Mouse (Mus musculus) forebrain, postnatal 0 days (tissue): ENCODE results near the gene Krtap2-4. TPM values are rescaled to one million over a fixed set of nuclear protein-coding genes. Genes with fewer than 3 reads are reported as not detected.
A peak's percentile ranks its signal among the peaks of the same experiment; 100 is the strongest.
"Not testable (repeated sequence)": the region's sequence is repeated elsewhere in the genome, so short reads cannot be mapped to it uniquely, and the experiment has no call there.

ENCODE experiments used
- ATAC-seq: fragments of 200-750 bp; cut with Nextera tagmentation; 2 replicates; pipeline ENCODE4 v1.8.0; 2017; ENCODE audit warnings: mild to moderate bottlenecking, moderate library complexity
- DNase-seq: peaks from one replicate; pipeline ENCODE4 v3.0.0-alpha.2; 2015
- H3K27ac ChIP-seq: fragments of 300-500 bp; sonication (generic); 2 replicates; pipeline ENCODE4 v1.5.1; 2014; ENCODE audit warnings: low read depth, mild to moderate bottlenecking, antibody characterized with exemption, low read length, moderate library complexity, mixed read lengths
- H3K27me3 ChIP-seq: fragments of 300-500 bp; sonication (generic); 2 replicates; pipeline ENCODE4 v1.6.1; 2014; ENCODE audit warnings: mild to moderate bottlenecking, low read length, mixed read lengths; ENCODE audit not compliant: insufficient read depth
- H3K36me3 ChIP-seq: fragments of 300-500 bp; sonication (generic); 2 replicates; pipeline ENCODE4 v1.6.1; 2014; ENCODE audit warnings: mild to moderate bottlenecking, moderate library complexity; ENCODE audit not compliant: insufficient read depth
- H3K4me1 ChIP-seq: fragments of 300-500 bp; sonication (generic); 2 replicates; pipeline ENCODE4 v1.6.1; 2014; ENCODE audit warnings: antibody characterized with exemption; ENCODE audit not compliant: insufficient read depth
- H3K4me2 ChIP-seq: fragments of 300-500 bp; sonication (generic); 2 replicates; pipeline ENCODE4 v1.6.1; 2014; ENCODE audit warnings: low read depth, mild to moderate bottlenecking, moderate library complexity
- H3K4me3 ChIP-seq: fragments of 300-500 bp; sonication (generic); 2 replicates; pipeline ENCODE4 v1.5.1; 2014; ENCODE audit warnings: low read depth, low read length, mixed read lengths
- H3K9ac ChIP-seq: fragments of 300-500 bp; sonication (generic); 2 replicates; pipeline ENCODE4 v1.6.1; 2014; ENCODE audit warnings: mild to moderate bottlenecking
- H3K9me3 ChIP-seq: fragments of 300-500 bp; sonication (generic); 2 replicates; pipeline ENCODE4 v1.6.1; 2016; ENCODE audit warnings: low read length
- CTCF ChIP-seq: sonication (generic); IDR thresholded peaks from 2 replicates; pipeline ENCODE4 v1.5.1; 2016; ENCODE audit warnings: antibody characterized with exemption, control low read depth, low read depth
- WGBS: fragments of 180-500 bp; shearing (Covaris S2); extraction: QIAGEN DNeasy Blood & Tissue Kit; methylation state at CpG from one replicate; pipeline ENCODE4 v1.1.7; 2014; 5-methylcytosine and 5-hydroxymethylcytosine counted together
- polyA plus RNA-seq: library from polyadenylated mRNA; unstranded; fragments of >200 nt; fragmentation: Nextera tagmentation; extraction: Ambion mirVana; gene quantifications from 2 replicates; pipeline ENCODE4 v1.2.1, GENCODE M21; 2015
- total RNA-seq: library from RNA; depleted of rRNA; stranded (reverse); fragments of >200 nt; gene quantifications from 2 replicates; pipeline ENCODE4 v1.2.3, GENCODE M21; 2014

The Krtap2-4 gene
- total and polyA plus RNA-seq, 2 experiments from 2014 or later: not detected

DNA sequence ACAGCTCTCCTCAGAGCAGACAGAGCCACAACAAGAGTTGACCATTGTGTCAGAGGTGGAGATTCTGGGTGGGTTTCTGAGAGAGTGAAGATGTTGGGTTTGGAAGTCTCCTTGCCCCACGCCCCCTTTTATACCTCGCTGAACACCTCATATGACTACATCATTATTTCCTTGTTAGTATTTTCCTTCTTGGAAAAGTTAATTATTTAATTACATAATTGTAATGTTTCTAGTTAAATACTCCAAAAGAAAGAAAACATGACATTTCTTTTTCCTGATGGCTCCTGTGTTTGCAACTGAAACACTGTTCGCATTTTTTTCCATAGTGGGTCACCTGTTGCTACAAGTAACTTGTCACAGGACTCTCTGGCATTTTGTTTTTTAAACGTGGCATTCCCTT, 13.5 kb upstream of the Krtap2-4 start, which contains the start of gene Krtap4-1:
Gene Krtap4-1, minus strand, starts transcription at position 101 of the 400 bp plus-strand sequence.
- no peak for DNase-seq
- no peak within 1 kb of the TSS for H3K4me2 ChIP-seq
- H3K4me1 ChIP-seq: no peaks in the 10 kb centered on the region
- no peak for TF ChIP-seq CTCF
- no peak within 1 kb of the TSS for H3K27ac ChIP-seq
- no peaks in the 10 kb centered on the region for H3K36me3 ChIP-seq
- 83% methylated on average over 4 of the region's 4 CpGs for WGBS
- no peak within 1 kb of the TSS for H3K9ac ChIP-seq
- no peaks in the 10 kb centered on the region for H3K9me3 ChIP-seq
- H3K27me3 ChIP-seq: no peaks in the 10 kb centered on the region
- ATAC-seq: no peak
- no peak within 1 kb of the TSS for H3K4me3 ChIP-seq

DNA sequence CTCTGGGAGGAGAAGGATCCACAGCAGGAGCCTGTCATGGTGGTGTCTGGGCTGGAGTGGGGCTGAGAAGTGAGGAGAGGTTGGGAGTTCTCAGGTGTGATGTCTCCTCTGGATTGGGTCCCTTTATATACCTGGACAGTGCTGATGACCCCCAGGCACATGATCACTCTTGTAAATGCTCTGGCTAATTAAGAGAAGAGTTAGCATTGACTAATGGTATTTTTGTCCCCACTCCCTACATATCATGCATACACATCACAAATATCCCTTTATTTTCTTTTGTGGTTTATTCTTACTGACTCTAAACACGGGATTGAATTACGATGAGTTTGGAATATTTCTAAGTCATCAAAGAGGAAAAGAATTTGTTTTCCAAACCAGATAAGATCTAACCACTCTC, 5.7 kb upstream of the Krtap2-4 start, which contains the start of gene Gm11562:
Gene Gm11562, minus strand, starts transcription at position 101 of the 400 bp plus-strand sequence.
- 87% methylated on average over 2 of the region's 2 CpGs for WGBS
- Histone ChIP-seq H3K9ac (no peak within 1 kb of the TSS), H3K4me1 (no peaks in the 10 kb centered on the region), H3K27me3 (no peaks in the 10 kb centered on the region), H3K4me3 (no peak within 1 kb of the TSS), H3K4me2 (no peak within 1 kb of the TSS), H3K27ac (no peak within 1 kb of the TSS), H3K9me3 (no peaks in the 10 kb centered on the region), H3K36me3 (no peaks in the 10 kb centered on the region)
- ATAC-seq (no peak), DNase-seq (no peak)
- TF ChIP-seq CTCF: no peak

DNA sequence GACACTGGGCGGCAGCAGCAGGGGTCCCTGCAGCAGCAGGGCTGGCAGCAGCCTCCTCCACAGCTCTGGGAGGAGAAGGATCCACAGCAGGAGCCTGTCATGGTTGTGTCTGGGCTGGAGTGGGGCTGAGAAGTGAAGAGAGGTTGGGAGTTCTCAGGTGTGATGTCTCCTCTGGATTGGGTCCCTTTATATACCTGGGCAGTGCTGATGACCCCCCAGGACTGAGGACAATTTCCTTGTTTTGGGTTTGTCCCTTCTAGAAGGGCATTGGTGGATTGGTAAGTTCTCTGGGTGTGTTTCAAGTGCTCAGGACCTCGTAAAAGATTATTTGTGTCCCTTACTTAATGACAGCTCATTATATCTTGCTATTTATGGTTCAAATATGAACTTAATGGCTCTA, 4.6 kb downstream of the Krtap2-4 start, which contains the start of gene Gm11937:
Gene Gm11937, minus strand, starts transcription at position 101 of the 400 bp plus-strand sequence.
- not testable (repeated sequence) for H3K9me3 ChIP-seq, H3K9ac ChIP-seq, ATAC-seq, H3K36me3 ChIP-seq, H3K27me3 ChIP-seq, H3K27ac ChIP-seq, DNase-seq, H3K4me1 ChIP-seq, H3K4me3 ChIP-seq, H3K4me2 ChIP-seq
- WGBS: 74% methylated on average over 1 of the region's 2 CpGs

DNA sequence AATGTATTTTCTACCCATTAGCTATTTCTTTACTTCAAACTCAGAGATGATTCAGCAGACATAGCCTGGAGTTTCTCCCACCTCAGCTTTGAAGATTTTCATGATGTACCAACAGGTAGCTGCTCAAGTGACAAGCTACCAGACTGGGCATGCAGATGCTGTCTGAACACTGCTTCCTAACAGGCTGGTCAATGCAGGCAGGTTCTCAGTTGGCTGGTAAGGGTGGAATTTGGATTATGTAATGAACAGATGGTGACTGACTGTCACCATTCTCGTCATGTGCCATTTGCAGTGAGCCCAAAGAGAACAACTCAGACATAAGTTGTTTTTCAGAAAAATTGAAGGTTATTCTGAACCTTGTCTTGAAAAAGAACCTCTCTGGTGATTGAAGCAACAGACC, 5.5 kb downstream of the Krtap2-4 start:
- Histone ChIP-seq H3K27me3 (no peaks in the 10 kb centered on the region), H3K9me3 (no peaks in the 10 kb centered on the region), H3K4me2 (no peak overlapping the region), H3K27ac (no peak overlapping the region), H3K36me3 (no peaks in the 10 kb centered on the region), H3K4me3 (no peak overlapping the region), H3K4me1 (no peaks in the 10 kb centered on the region), H3K9ac (no peak overlapping the region)
- no peak for TF ChIP-seq CTCF
- peak; percentile 13 for DNase-seq
- 41% methylated on average over 1 of the region's 1 CpGs for WGBS
- ATAC-seq: no peak

DNA sequence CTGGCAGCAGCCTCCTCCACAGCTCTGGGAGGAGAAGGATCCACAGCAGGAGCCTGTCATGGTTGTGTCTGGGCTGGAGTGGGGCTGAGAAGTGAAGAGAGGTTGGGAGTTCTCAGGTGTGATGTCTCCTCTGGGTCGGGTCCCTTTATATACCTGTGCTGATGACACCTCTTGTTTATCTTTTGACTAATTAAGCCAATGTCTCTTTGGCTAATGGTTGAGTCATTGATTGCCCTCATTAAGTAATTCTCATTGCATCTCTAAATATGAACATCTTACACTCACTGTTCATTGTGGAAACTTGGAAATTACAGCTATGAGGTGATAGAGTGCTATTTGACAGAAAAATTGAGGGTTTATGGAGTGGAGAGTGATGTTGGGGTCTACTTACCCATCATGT, 11.4 kb downstream of the Krtap2-4 start, which contains the start of gene Gm11938:
Gene Gm11938, minus strand, starts transcription at position 101 of the 400 bp plus-strand sequence.
- not testable (repeated sequence) for DNase-seq, H3K4me3 ChIP-seq, H3K27ac ChIP-seq, H3K4me1 ChIP-seq, H3K36me3 ChIP-seq, H3K9ac ChIP-seq, H3K4me2 ChIP-seq, H3K9me3 ChIP-seq, H3K27me3 ChIP-seq, ATAC-seq
- WGBS: 92% methylated on average over 1 of the region's 1 CpGs

DNA sequence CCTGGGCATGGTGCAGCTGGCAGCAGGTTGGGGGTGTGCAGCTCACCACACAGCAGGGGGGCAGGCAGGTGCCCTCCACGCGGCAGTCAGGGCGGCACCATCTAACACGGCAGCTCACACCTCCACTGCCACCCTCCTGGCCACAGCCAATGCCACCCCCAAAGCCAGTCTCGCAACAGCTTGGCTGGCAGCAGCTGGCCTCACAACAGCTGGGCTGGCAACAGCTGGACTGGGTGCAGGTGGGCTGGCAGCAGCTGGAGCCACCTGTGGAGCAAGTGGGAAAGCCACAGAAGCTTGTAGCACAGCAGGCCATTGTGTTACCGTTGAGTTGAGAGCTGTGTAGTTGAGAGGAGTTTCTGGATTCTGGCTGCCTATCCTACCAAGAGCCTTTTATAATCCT, 16.9 kb downstream of the Krtap2-4 start, which contains the start of gene Krtap9-3:
Gene Krtap9-3, minus strand, starts transcription at position 364 of the 400 bp plus-strand sequence.
- H3K4me1 ChIP-seq, H3K9me3 ChIP-seq, ATAC-seq, H3K9ac ChIP-seq, H3K27ac ChIP-seq, H3K4me3 ChIP-seq, H3K4me2 ChIP-seq, DNase-seq, H3K27me3 ChIP-seq, H3K36me3 ChIP-seq: not testable (repeated sequence)
- WGBS: 80% methylated on average over 6 of the region's 6 CpGs

DNA sequence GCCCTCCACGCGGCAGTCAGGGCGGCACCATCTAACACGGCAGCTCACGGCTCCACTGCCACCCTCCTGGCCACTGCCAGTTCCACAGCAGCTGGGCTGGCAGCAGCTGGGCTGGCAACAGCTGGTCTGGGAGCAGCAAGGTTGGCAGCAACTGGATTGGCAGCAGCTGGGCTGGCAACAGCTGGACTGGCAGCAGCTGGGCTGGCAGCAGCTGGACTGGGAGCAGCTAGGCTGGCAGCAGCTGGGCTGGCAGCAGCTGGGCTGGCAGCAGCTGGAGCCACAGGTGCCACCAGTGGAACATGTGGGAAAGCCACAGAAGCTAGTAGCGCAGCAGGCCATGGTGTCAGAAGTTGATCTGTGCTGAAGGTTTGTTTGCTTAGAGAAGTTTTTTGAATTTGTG, 23.7 kb downstream of the Krtap2-4 start, which contains the start of gene Krtap1-3:
Gene Krtap1-3, minus strand, starts transcription at position 359 of the 400 bp plus-strand sequence.
- no peak for ATAC-seq
- Histone ChIP-seq H3K4me1 (no peaks in the 10 kb centered on the region), H3K27me3 (no peaks in the 10 kb centered on the region), H3K36me3 (no peaks in the 10 kb centered on the region), H3K9ac (no peak within 1 kb of the TSS), H3K4me3 (no peak within 1 kb of the TSS), H3K9me3 (no peaks in the 10 kb centered on the region), H3K27ac (no peak within 1 kb of the TSS), H3K4me2 (no peak within 1 kb of the TSS)
- no peak for DNase-seq
- TF ChIP-seq CTCF: no peak
- WGBS: 81% methylated on average over 6 of the region's 6 CpGs
